Mouse (Mus musculus) liver, adult 10 weeks (tissue): ENCODE results near the gene Ppfibp1. TPM values are rescaled to one million over a fixed set of nuclear protein-coding genes. Genes with fewer than 3 reads are reported as not detected.

Source experiments
- polyA plus RNA-seq: library from polyadenylated mRNA; stranded (reverse); fragments of 350-450 nt; fragmentation: Illumina TruSeq; extraction: RNeasy Lipid Tissue Mini Kit (QIAGEN cat#74804); gene quantifications from one replicate; pipeline ENCODE4 v1.2.3, GENCODE M21; 2014; ENCODE audit warnings: low read depth, low replicate concordance

The Ppfibp1 gene
- polyA plus RNA-seq = 20.0 TPM

DNA sequence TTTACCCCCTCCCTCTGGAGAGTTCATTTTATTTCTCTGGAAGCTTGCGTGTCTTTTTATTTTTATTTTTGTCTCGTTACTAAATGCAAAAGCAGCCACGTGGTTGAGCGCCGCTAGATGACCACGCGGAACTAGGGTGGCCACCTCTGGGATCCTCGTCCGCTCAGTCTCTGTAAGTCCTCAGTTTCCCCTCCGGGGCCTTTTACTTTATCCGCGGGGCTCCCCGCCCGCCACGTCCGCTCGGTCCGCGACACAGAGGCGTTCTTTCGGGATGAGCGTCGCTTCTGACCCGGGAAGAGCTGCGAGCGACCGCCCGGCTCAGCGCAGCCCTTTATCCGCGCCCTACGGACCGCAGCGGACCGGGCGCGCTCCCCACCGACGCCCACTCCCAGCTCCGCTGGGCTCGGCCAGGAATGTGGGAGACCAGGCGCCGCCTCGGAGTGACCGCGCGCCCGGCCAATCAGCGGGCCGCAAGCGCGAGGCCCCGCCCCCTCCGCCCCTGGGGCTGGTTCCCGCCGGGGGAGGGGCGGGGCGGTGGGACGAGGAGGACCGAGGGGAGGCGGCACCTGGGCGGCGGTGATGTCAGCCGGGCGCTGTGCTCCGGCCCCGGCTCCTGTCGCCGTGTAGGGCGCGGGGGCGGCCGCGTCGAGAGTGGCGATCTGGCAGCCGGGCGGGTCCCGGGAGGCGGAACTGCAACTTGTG lies at the start of gene Ppfibp1:
TSS of gene Ppfibp1 (plus strand) at position 530 of the 702 bp plus-strand sequence.

DNA sequence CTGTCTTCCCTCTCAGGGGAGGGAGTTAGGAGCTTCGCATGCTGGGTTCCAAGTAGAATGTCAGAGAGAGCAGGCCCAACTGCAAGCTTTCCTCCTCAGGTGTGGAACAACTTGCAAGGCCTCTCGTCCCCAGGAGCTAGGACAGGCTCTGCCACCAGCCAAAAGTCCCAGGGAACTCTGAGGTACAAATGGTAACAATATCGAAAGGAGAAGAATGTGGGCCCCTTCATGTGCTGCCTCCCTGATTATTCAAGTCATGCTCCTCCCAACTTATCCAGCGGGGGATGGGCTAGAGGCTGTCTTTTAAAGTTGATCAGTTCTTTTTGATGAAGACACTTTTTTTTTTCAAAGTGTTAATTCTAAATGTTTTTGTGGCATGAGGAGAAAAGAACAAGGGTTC lies 38.2 kb upstream of the Ppfibp1 start, which contains the start of gene Smco2:
TSS of gene Smco2 (plus strand) at position 55 of the 400 bp plus-strand sequence.

DNA sequence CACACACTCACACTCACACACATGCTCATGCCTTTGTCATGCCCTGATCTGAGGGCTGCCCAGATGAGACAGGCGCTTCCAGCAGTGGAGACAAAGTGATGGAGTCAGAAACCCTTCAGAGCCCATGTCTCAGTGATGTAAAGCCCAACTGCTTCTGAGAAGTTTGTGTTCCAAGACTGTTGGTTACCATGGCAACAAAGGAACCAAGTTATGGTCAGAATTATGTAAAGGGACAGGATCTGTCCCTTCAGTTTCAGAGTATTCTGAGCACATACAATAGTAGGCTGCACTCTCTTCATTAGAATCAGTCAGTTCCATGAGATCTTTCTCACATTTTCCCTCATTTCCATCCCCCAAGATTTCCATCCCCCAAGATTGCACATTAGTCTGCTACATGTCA lies 66.0 kb downstream of the Ppfibp1 start, which contains the start of gene 1700034J05Rik:
TSS of gene 1700034J05Rik (minus strand) at position 165 of the 400 bp plus-strand sequence.

DNA sequence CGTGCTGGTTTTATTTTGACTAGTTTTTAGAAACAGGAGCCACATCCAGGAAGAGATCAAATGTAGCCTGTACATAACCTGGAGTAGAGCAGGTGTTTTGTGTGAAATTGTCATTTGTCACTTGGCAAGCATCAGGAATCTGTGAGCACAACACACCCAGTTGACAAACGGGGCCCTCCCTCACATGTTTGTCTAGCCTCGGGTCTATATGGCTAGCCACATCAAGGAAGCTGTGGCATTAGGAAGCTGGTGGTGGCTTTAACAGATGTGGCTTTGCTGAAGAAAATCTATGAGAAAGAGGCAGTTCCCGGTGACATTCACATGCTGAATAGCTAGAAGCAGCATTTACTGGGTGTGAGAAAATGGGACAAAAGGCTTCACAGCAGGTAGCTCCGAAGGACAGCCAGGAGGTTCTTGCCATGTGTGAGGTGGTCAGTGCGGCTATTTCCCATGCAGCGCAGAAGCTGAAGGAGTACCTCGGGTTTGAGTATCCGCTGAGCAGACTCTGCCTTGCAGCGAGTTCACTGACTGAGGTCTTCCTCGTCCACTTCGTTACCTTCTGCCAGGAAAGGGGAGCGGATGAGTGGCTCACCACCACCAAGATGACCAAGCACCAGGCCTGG lies 144.1 kb downstream of the Ppfibp1 start, which contains the start of gene Rep15:
TSS of gene Rep15 (plus strand) at position 282 of the 623 bp plus-strand sequence.

DNA sequence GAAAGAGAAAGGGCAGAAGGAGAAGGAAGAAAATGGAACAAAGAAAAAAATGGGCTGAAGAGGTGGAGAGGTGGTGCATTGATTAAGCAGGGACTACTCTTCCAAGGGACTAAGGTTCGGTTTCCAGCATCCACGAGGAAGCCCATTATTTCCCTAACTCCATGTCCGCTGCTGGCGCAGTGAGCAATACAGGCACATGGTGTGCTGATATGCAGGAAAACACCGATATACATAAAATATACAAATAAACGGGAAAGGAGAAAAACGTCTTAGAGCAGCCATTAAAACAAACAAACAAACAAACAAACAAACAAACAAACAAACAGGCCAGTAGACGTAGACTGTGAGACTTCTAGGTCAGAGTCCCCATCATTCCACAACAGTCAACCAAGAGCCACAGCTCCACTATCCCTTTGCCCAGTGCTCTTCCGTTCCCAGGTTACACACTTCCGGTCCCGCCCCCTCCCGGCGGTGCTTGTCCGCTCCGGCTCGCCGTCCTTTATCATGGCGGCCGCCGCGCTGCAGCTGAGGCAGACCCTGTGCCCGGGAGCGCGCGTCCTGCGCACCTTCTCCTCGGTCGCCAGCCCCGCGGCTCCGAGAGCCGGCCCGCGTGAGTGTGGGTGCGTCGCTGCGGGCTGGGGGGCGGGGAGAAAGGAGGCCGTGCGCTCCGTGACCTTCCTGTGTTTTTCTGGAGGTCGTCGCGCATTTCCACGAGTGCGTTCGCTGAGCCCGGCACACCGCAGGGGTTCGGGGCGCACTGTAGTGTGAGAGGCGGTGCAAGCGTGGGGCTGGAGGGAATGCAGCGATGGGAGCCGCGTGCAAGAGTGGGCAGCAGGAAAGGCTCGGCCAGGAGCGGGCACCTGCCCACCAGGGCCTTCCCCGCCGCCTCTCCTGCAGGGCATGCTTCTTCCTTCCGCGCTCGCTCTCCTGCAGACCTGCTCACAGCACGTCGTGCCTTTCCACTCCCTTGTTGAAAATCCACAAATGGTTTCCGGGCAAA lies 154.3 kb downstream of the Ppfibp1 start, which contains the start of gene Mrps35:
TSS of gene Mrps35 (plus strand) at position 474 of the 1,000 bp plus-strand sequence.

Other genes with a start within 250 kb of the Ppfibp1 start
- gene Med21, start 245.9 kb upstream of the Ppfibp1 start, polyA plus RNA-seq = 118 TPM
- 41.5 TPM for gene Tm7sf3, start 245.7 kb upstream of the Ppfibp1 start, polyA plus RNA-seq
- 19.0 TPM for gene Stk38l, start 163.5 kb upstream of the Ppfibp1 start, polyA plus RNA-seq
- 0.69 TPM for gene Arntl2, start 92.4 kb upstream of the Ppfibp1 start, polyA plus RNA-seq
- gene Smco2, start 38.4 kb upstream of the Ppfibp1 start, polyA plus RNA-seq = not detected
- gene 1700034J05Rik, start 65.9 kb downstream of the Ppfibp1 start, polyA plus RNA-seq = not detected
- 0.40 TPM for gene Rep15, start 144.1 kb downstream of the Ppfibp1 start, polyA plus RNA-seq
- 25.0 TPM for gene Mrps35, start 154.3 kb downstream of the Ppfibp1 start, polyA plus RNA-seq
- gene Mansc4, start 198.5 kb downstream of the Ppfibp1 start, polyA plus RNA-seq = not detected
- gene Klhl42, start 202.9 kb downstream of the Ppfibp1 start, polyA plus RNA-seq = 5.8 TPM